Comparison of ENCODE assay signal across 1 mouse cellular context in the genomic region with DNA sequence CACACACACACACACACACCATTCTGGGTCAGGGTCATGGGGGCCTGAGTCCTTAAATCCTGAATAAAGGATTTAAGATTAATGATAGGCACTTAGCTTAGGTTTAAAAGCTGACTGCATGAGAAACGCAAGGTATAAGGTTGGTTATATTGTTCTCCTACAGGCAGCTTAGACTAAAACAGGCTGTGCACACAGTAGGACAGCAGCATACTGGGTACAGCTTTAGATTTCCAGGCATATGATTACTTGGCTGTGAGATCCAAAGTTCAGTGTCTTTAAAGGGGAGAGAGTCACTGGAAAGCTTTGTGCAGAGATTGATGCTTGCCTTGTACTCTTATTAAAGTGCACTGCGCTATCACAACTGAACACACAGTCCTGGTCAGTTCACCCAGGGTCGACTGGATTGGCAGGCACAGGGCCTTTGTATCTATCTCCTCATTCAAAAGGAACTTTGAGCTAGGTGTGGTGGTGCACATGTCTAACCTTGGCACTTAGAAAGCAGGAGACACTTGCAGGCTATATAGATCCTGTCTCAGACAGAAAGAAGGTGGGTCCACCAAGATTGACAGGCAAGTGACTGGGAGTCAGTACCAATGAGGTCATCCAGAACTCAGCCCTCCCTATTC.
TF ChIP-seq lines count a peak whose summit lies in the region.

No protein-coding gene starts in this region.

TF ChIP-seq in CH12.LX, 34 proteins besides CTCF, POLR2A, EP300 and RAD21 (continued from another document):
- TF ChIP-seq ETS1 (conservative IDR thresholded peaks at IDR 0.05; ENCODE audit: low read depth, low read length) (no peak), NELFE (IDR thresholded peaks at IDR 0.05; ENCODE audit: low read depth, low read length) (no peak), MYC (IDR thresholded peaks at IDR 0.05; ENCODE audit: low read depth, low read length) (no peak)
